Mouse (Mus musculus): ENCODE measurements around the gene Gm15140.
"Not testable (repeated sequence)": the region's sequence is repeated elsewhere in the genome, so short reads cannot be mapped to it uniquely, and the experiment has no call there.

Gm15140 gene

DNA sequence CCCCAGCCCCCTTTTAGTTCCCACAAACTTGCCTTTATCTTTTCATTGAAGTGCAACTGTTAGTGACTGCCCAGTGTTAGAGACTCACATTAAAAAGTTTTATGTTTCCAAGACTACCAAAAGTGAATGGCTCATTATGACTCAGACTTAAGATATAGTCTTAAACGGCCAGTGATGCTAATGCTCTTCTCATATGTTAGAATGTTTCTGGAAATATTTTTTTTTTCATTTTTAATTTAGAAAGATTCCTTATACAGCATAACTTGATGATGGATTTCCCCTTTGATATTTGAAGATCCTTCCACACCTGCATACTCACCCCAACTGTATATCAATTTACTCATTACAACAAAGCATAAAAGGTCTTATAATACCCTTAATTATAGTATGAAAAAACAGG is at the start of gene Gm15140:
Gm15140 (minus strand) TSS at position 101 of the 400 bp plus-strand sequence.
- not testable (repeated sequence) for DNase-seq (ENCODE audit: low read depth)

Measured in NIH3T3 (cell line).